Comparison of ENCODE assay signal across 8 mouse cellular contexts in the genomic region with DNA sequence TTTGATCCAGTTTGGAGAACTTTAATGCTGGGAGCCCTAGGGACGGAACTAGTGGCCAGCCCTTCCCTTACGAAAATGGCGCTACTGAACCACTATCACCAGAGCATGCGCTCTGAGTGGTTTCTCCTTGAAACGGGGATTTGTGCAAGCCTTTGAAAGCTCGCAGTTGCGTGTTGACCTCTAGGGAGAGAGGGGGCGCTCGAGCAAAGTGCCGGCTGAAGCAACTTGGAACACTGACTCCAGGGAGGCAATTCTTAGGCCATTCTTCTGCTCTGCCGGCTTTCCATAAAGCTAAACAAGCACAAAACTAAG. TPM values are rescaled to one million over a fixed set of nuclear protein-coding genes. Genes with fewer than 3 reads are reported as not detected.
A peak's percentile ranks its signal among the peaks of the same experiment; 100 is the strongest.
DNase-seq lines count a peak whose midpoint lies in the region; ATAC-seq and TF ChIP-seq lines count a peak whose summit lies in the region.

No protein-coding gene starts in this region.

- peak overlapping the region; percentile 79 for H3K9ac ChIP-seq in heart, embryonic 15.5 days
- peak overlapping the region; percentile 88 for H3K9ac ChIP-seq in liver, embryonic 14.5 days (replicated peaks)
- H3K9ac ChIP-seq in neural tube, embryonic 11.5 days (ENCODE audit: low read length), result peak overlapping the region; percentile 82
- H3K9ac ChIP-seq in stomach, postnatal 0 days (ENCODE audit: low read length), result peak overlapping the region; percentile 85

- ATAC-seq in heart, embryonic 15.5 days (replicated peaks; ENCODE audit: insufficient number of reproducible peaks, insufficient read depth, low FRiP score, low read depth), result peak; percentile 65
- ATAC-seq in liver, embryonic 14.5 days (ENCODE audit: insufficient read depth), result peak; percentile 66
- peak; percentile 40 for ATAC-seq in neural tube, embryonic 11.5 days (ENCODE audit: insufficient read depth, low FRiP score, low TSS enrichment)
- peak; percentile 72 for ATAC-seq in stomach, postnatal 0 days (ENCODE audit: low FRiP score, low TSS enrichment)

- peak; percentile 90 for TF ChIP-seq CTCF in liver, embryonic 14.5 days (IDR thresholded peaks at IDR 0.05; ENCODE audit: low read depth)
- TF ChIP-seq CTCF in stomach, postnatal 0 days (IDR thresholded peaks at IDR 0.05; ENCODE audit: low read depth), result peak; percentile 87

- no peak; the same call in 1 of the 2 replicates for TF ChIP-seq EP300 in liver, embryonic 14.5 days (IDR thresholded peaks at IDR 0.05; ENCODE audit: low read depth)
- TF ChIP-seq EP300 in stomach, postnatal 0 days (optimal IDR thresholded peaks at IDR 0.05), result no peak

- peak overlapping the region; percentile 98 for H3K27ac ChIP-seq in forebrain, embryonic 10.5 days
- H3K27ac ChIP-seq in heart, embryonic 15.5 days, result peak overlapping the region; percentile 93
- peak overlapping the region; percentile 87 for H3K27ac ChIP-seq in liver, embryonic 14.5 days
- H3K27ac ChIP-seq in neural tube, embryonic 11.5 days (ENCODE audit: low read depth, low read length), result peak overlapping the region; percentile 79
- peak overlapping the region; percentile 93 for H3K27ac ChIP-seq in stomach, postnatal 0 days (replicated peaks)

- DNase-seq in CD8-positive naive resting alpha-beta T cell, adult 2 months (ENCODE audit: low read depth in 2 of 2, low spot score in 2 of 2), result peak; percentile 71 to 72
- peak; percentile 73 for DNase-seq in c-Kit-negative CD71-positive TER-119-positive erythroid progenitor cells, embryonic 14.5 days (ENCODE audit: low read depth, low spot score)
- DNase-seq in forebrain, embryonic 10.5 days (ENCODE audit: extremely low spot score, low spot score), result peak; percentile 88
- DNase-seq in kidney, postnatal 25 days, result peak; percentile 91 to 93
- peak; percentile 85 to 87 (median 85) for DNase-seq in liver, embryonic 14.5 days (ENCODE audit: low read depth in 3 of 3, low spot score in 3 of 3)
- DNase-seq in neural tube, embryonic 11.5 days (ENCODE audit: low spot score), result peak; percentile 87
- DNase-seq in stomach, postnatal 0 days (ENCODE audit: low spot score), result peak; percentile 86

- H3K9me3 ChIP-seq in forebrain, embryonic 10.5 days, result no peaks in the 10 kb centered on the region
- no peaks in the 10 kb centered on the region for H3K9me3 ChIP-seq in heart, embryonic 15.5 days (replicated peaks)
- no peaks in the 10 kb centered on the region for H3K9me3 ChIP-seq in liver, embryonic 14.5 days (ENCODE audit: control insufficient read depth, low read length)
- no peaks in the 10 kb centered on the region for H3K9me3 ChIP-seq in neural tube, embryonic 11.5 days (ENCODE audit: control insufficient read depth, low read length)
- H3K9me3 ChIP-seq in stomach, postnatal 0 days (ENCODE audit: control insufficient read depth, low read length), result no peaks in the 10 kb centered on the region

- H3K4me3 ChIP-seq in forebrain, embryonic 10.5 days, result peak overlapping the region; percentile 98
- peak overlapping the region; percentile 78 for H3K4me3 ChIP-seq in heart, embryonic 15.5 days
- H3K4me3 ChIP-seq in liver, embryonic 14.5 days (ENCODE audit: insufficient read depth in 1 of 2, low read depth in 2 of 2, low read length in 2 of 2), result peak overlapping the region; percentile 77 to 87
- peak overlapping the region; percentile 72 for H3K4me3 ChIP-seq in neural tube, embryonic 11.5 days (ENCODE audit: low read depth, low read length)
- peak overlapping the region; percentile 93 for H3K4me3 ChIP-seq in stomach, postnatal 0 days (ENCODE audit: low read depth, low read length)

- H3K36me3 ChIP-seq in forebrain, embryonic 10.5 days (replicated peaks), result peaks cover 13% of the 10 kb centered on the region
- no peaks in the 10 kb centered on the region for H3K36me3 ChIP-seq in heart, embryonic 15.5 days
- no peaks in the 10 kb centered on the region for H3K36me3 ChIP-seq in liver, embryonic 14.5 days (replicated peaks; ENCODE audit: control insufficient read depth, insufficient read depth, low read depth)
- no peaks in the 10 kb centered on the region for H3K36me3 ChIP-seq in neural tube, embryonic 11.5 days (ENCODE audit: control insufficient read depth, insufficient read depth, low read length)
- H3K36me3 ChIP-seq in stomach, postnatal 0 days (ENCODE audit: control insufficient read depth, insufficient read depth, low read length), result no peaks in the 10 kb centered on the region; the same call in 1 of the 2 replicates

- H3K4me1 ChIP-seq in forebrain, embryonic 10.5 days, result peaks cover 39% of the 10 kb centered on the region
- H3K4me1 ChIP-seq in heart, embryonic 15.5 days (replicated peaks), result peaks cover 6% of the 10 kb centered on the region; the same call in 1 of the 2 replicates
- H3K4me1 ChIP-seq in liver, embryonic 14.5 days (replicated peaks; ENCODE audit: control insufficient read depth in 2 of 2, insufficient read depth in 2 of 2, low read length in 1 of 2), result peaks cover 0 to 5% of the 10 kb centered on the region in 2 experiments; a peak in 3 of 4 replicates
- peaks cover 13% of the 10 kb centered on the region for H3K4me1 ChIP-seq in neural tube, embryonic 11.5 days (ENCODE audit: control insufficient read depth, insufficient read depth, low read length)
- no peaks in the 10 kb centered on the region for H3K4me1 ChIP-seq in stomach, postnatal 0 days (replicated peaks; ENCODE audit: control insufficient read depth, insufficient read depth)

- no peaks in the 10 kb centered on the region for H3K27me3 ChIP-seq in forebrain, embryonic 10.5 days (ENCODE audit: poor library complexity, severe bottlenecking)
- H3K27me3 ChIP-seq in heart, embryonic 15.5 days, result no peaks in the 10 kb centered on the region
- no peaks in the 10 kb centered on the region for H3K27me3 ChIP-seq in liver, embryonic 14.5 days (ENCODE audit: control insufficient read depth, insufficient read depth, low read length)
- no peaks in the 10 kb centered on the region for H3K27me3 ChIP-seq in neural tube, embryonic 11.5 days (ENCODE audit: control insufficient read depth, insufficient read depth, low read length)
- no peaks in the 10 kb centered on the region for H3K27me3 ChIP-seq in stomach, postnatal 0 days (ENCODE audit: control insufficient read depth, insufficient read depth, low read length)

- WGBS in forebrain, embryonic 10.5 days, result under 1% methylated on average over 11 of the region's 11 CpGs
- 0% methylated on average over 11 of the region's 11 CpGs for WGBS in heart, embryonic 15.5 days
- WGBS in liver, embryonic 14.5 days (ENCODE audit: insufficient replicate concordance), result 0% methylated on average over 11 of the region's 11 CpGs
- 0% methylated on average over 11 of the region's 11 CpGs for WGBS in neural tube, embryonic 11.5 days
- under 1% methylated on average over 11 of the region's 11 CpGs for WGBS in stomach, postnatal 0 days

- peak overlapping the region; percentile 93 for H3K4me2 ChIP-seq in heart, embryonic 15.5 days
- H3K4me2 ChIP-seq in liver, embryonic 14.5 days (ENCODE audit: low read depth), result peak overlapping the region; percentile 100
- H3K4me2 ChIP-seq in neural tube, embryonic 11.5 days (ENCODE audit: low read depth), result peak overlapping the region; percentile 89
- peak overlapping the region; percentile 95 for H3K4me2 ChIP-seq in stomach, postnatal 0 days (replicated peaks; ENCODE audit: low read depth)

RNA-seq across cellular contexts. Expression of gene Cdc14a, which starts 1.1 kb away (rescaled TPM):
- 19.7 and 19.8 TPM in 2 replicates for polyA plus RNA-seq in forebrain, embryonic 10.5 days (2016; fragmentation: Nextera tagmentation; extraction: Ambion mirVana)
- 3.9 and 5.5 TPM in 2 replicates for polyA plus RNA-seq in heart, embryonic 15.5 days (2015; fragmentation: Nextera tagmentation; extraction: Ambion mirVana)
- 0.90 and 1.3 TPM in 2 replicates for polyA plus RNA-seq in liver, embryonic 14.5 days (2012; rRNA removed)
- 1.8 and 2.5 TPM in 2 replicates for polyA plus RNA-seq in liver, embryonic 14.5 days (2014; fragmentation: Nextera tagmentation; extraction: Ambion mirVana)
- 18.2 and 19.7 TPM in 2 replicates for polyA plus RNA-seq in neural tube, embryonic 11.5 days (2014; fragmentation: Nextera tagmentation; extraction: Ambion mirVana)
- 4.6 TPM in 2 replicates for polyA plus RNA-seq in stomach, postnatal 0 days (2015; fragmentation: Nextera tagmentation; extraction: Ambion mirVana)

Comparison
In these comparisons a context has a peak if more than half of its experiments do, and no peak if none do; other contexts are left out.
1. Peak in every context shown above with its lines: DNase-seq, ATAC-seq, H3K4me3 ChIP-seq and H3K27ac ChIP-seq.